Mouse (Mus musculus) megakaryocyte progenitor cell, adult 5-6 weeks (primary cell): ENCODE measurements around the gene Arhgap5. TPM values are rescaled to one million over a fixed set of nuclear protein-coding genes. Genes with fewer than 3 reads are reported as not detected.

Experiments
- total RNA-seq, 2 experiments: library from RNA; stranded (forward) in 1 of 2; stranded (reverse) in 1 of 2; fragments of 157-497, 149-512 nt in 1 of 2; fragments of 200-1000 nt in 1 of 2; gene quantifications; 2 replicates each; pipeline versions ENCODE4 v1.2.3 to v1.2.4; 2015 to 2017

Gene Arhgap5
- total RNA-seq, 2 experiments from 2014 or later: 8.1 to 11.2 TPM

Other genes starting within 250 kb of the Arhgap5 start
- not detected in 2 replicates for gene Akap6, start 195.4 kb downstream of the Arhgap5 start, total RNA-seq (2015)
- 0.08 TPM in 1 of 2 replicates, not detected in the other for gene Akap6, start 195.4 kb downstream of the Arhgap5 start, total RNA-seq (2017)